Mouse (Mus musculus) right cerebral cortex, postnatal 25 days (tissue): Measurements from ENCODE around the gene Dlg4.

Experiments
- DNase-seq: peaks from one replicate; pipeline ENCODE4 v3.0.0; 2022

Dlg4 gene

DNA sequence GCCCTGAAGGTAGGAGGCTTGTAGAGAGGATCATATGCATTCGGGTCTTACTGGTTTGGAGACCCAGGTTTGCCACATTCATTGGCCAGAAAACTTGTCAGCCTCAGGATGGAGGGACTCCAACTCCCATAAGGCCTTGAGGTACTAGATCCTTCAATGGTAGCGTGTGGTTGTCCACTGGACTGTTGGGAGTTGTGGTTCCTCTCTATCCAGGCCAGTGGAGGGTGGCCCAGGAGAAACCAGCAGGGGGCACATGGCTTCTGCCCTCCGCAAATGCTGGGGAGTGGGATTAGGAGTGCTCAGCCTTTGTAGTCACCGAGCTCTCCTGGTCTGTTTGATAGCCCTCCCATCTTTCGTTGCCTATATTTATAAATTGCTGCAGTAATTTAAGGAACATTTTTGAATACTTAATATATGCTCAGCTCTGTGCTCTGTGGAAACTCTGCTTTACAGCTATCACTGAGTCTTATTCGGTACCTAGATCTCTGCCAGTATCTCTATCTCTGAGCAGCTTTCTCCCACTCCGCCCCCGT is 4.1 kb downstream of the Dlg4 start:
- peak; percentile 64 for DNase-seq

DNA sequence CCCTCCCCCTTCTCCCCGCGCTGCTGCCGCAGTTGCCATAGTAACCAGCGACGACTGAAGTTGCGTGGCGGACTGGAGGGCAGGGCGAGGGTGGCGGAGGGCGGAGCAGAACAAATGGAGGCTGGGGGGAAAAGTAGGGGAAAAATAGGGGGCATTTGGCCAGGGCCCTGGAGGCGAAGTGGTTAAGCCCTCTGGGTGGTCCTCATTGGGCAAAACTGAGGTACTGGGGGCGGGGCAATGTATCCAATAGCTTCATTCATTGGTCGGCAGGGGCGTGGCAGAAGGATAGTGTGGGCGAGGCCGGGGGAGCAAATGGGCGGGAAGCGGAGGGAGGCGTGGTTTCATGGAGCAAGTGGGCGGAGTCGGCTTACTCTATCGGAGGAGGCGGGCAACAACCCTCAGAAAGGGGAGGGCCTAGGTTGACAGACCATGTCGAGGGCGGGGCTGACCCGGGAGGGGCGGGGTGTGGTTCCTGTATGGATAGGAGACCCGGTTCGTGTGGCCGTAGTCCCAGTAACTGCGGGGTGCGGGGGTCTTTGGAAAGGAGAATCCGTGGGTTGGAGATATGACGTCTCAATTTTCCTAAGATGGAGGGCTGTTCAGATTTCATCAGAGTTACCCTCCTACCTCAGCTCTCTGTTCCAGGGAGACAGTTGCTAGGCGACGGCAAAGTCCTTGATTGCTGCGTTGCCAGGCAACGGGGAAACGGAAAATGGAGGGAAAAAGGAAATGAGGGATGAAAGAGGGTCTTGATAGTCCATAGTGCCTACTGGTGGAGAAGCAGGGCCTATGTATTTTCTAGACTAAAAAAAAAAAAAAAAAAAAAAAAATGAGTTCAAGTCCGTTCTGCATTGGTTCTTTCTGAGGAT is 4.8 kb downstream of the Dlg4 start:
- peak; percentile 95 for DNase-seq

DNA sequence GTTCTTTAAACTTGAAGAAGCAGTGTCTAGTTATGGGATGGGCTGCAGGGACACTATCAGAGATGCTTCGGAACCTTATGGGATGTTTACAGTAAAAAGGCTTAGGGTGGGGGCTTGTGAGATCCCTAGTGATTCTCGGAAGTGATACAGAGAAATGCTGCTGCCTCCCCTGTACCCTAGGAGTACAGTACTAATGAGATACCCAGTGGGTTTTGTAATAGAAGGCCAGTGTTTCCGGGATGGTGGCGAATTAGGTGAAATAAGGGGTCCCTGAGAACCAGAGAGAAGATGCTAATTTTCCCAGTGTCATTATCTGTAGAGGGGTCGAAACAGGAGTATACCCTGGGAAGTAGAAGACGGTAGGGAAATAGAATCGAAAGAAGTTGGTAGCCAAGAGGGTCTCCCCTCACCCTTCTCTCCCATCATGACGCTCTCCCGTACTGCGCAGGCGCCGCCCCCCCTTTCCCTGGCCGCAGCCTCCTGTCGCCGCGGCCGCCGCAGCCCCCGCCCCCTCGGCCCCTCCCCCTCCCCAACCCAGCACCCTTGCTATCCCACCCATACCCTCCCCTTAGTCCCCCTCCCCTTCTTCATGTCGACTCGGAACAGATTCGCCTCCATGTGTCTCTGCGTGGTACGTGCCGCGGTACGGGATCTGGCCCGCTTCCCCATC is 6.9 kb downstream of the Dlg4 start:
- no peak for DNase-seq

DNA sequence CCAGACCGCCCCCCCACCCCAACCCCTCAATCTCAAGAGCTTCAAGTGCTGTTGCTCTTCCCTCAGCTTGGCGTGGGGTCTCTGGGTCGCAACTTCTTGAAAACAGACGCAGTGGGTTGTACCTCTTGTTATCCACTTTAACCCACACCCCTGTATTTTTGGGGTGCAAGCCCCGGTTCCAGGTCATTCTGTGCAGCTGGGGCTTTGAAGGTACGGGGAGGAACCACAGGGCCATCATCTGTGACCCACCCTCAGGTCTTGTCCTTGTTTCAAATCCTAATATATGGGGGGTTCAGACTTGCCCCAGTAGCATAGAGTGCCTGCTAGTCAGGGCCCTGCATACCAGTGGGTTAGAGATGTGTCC is 7.4 kb downstream of the Dlg4 start:
- DNase-seq = no peak

DNA sequence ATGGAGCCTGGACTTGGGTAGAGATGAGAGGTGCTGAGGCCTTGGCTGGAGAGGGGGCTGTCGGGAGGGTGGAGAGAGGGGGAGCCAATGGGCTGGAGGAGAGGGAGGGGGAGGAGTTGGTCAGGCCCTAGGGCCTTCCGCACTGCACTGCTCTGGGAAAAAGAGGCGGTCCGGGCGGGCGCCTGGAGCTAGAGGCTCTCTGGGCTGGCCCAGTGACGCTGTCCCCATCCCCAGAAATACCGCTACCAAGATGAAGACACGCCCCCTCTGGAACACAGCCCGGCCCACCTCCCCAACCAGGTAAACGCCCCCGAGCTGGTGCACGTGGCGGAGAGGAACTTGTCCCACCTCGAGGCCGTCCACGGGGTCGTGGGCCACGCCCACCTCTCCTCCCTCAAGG is 9.9 kb downstream of the Dlg4 start:
- DNase-seq = no peak

DNA sequence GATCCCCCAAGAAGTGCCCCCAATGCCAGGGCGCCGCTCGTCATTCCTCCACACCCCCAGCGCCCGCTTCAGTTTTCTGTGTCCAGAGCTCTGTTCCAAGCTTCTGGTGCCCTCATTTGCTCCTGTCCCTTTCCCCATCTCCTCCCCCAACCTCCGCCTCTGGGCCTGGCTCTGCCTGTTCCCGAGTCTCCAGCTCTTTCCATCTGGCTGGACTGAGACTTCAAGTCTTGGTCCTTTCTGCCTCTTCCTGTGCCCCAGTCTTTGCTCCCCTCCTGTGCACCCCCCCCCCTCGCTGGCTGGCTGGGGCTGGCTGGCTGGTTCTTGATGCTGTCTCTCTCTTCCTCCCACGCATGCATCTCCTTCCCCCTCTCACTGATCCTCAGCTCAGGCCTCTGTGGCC is 10.7 kb downstream of the Dlg4 start:
- peak; percentile 37 for DNase-seq

DNA sequence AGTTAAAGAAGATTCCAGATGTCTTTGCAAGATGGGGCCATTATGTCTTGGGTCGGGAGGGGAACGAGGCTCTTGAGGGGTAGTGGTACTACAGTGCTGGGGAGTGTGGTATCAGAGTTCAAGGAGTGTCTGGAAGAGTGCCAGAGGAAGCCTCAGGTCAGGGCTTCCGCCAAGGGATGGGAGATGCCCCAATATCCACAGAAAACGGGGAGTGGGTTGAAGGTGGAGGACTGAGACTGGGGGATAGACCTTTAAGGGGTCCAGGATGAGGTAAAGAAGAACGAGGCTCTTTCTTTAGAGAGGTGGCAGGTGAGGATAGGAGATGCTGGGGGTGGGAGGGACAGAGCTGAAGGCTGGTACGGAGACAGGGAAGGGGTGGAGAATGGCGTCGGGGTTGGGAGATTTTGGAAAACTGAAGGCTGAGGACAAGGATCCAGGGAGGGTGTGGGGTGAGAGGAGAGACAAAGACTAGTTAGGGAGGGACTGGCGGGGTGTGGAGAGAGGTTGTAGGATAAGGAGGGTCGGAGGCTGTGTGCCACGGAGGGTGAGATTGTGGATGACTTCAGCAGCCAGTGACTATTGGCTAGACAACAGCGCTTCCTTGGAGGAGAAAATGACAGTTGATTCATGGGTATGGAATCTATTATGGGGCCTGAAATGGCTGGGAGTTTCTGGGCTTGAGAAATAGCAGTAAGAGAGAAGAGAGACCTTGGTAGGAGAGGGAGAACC is 11.8 kb downstream of the Dlg4 start:
- DNase-seq = no peak

DNA sequence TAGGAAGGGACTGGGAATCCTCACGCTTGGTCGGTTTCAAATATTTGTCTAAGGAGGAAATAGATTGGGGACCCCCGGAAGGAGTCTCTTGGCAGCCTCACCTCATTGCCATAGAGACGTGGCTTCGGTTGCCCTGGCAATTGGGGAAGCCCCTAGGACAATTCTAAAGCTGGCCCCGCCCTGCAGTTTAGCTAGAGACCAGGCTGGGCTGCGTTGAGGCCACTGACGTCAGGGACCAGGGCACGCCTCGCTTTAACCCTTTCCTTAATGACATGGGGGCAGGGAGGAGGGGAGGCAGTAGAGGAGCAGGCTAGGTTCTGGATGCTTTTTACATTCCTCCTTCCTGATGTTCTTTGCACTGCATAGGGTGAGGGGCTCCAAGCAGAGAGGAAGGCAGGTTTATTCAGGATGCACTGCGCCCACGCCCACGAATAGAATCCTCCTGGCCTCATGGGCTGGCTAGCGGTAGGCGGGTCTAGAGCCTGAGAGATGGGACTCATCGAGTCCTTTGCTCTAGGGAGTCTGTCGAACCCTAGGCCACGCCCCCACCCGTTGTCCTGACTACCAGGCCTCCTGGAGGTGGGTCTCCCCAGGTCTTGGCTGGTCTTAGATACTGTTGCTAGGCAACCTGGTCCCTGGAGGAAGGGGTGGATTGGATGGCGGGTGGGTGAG is 12.5 kb downstream of the Dlg4 start:
- DNase-seq = peak; percentile 84

DNA sequence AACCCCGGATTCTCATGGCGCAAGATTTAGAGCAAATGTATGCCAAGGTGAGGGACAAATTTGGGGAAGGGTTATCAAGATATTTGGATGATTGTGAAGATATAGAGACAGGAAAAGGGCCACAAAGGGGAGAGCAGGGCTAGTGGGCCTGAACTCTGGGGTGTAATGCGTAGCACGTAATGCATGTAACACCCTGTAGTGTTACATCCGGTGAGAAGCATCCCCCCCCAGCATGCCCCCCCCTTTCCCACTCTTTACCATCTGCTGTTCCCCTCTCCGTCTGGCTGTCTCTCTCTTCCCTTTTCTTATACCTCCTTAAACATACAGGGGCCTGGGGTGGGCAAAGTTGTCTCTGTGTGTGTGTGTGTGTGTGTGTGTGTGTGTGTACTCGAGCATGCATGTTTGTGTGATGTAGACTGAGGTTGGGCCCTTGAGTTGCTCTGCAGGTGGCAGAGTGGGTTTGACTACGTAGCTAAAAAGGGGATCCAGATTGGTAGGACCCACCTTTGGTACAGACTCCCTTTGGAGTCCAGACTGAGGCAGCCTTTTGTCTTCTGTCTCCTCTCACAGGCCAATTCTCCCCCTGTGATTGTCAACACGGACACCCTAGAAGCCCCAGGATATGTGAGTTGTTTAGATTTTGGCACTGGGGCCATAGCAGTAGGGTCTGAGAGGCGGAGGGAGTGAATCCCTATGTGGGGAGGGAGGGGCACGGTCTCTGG is 13.2 kb downstream of the Dlg4 start:
- no peak for DNase-seq

DNA sequence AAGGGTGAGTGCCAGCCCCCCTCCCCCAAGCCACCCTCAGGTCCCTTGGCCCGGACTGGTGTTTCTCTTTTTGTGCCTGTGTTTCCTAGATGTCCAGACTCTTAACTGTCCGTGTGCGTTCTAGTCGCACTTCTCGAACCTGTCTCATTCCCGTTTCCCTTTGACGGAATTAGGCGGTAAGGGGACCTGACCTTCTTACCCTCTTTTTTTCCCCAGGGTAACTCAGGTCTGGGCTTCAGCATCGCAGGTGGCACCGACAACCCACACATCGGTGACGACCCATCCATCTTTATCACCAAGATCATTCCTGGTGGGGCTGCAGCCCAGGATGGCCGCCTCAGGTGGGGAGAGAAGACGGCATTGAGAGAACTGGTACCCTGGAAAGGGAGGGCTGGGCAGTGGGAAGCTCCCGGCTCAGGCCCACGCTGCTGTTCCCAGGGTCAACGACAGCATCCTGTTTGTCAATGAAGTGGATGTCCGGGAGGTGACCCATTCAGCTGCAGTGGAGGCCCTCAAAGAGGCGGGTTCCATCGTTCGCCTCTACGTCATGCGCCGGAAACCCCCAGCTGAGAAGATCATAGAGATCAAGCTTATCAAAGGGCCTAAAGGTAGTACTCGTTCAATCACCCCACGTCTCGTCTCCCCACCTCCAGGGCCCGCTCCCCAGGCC is 14.0 kb downstream of the Dlg4 start:
- no peak for DNase-seq

DNA sequence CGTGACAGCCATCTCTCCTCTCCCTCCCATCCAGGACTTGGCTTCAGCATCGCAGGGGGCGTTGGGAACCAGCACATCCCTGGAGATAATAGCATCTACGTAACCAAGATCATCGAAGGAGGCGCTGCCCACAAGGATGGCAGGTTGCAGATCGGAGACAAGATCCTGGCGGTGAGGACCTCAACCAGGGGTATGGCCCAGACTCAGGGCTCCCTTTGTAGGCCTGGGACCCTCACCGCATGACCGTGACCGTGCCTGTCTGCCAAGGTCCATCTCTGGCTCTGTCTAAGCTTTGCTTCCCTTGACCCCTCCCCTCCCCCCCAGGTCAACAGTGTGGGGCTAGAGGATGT is 14.6 kb downstream of the Dlg4 start:
- DNase-seq = no peak

DNA sequence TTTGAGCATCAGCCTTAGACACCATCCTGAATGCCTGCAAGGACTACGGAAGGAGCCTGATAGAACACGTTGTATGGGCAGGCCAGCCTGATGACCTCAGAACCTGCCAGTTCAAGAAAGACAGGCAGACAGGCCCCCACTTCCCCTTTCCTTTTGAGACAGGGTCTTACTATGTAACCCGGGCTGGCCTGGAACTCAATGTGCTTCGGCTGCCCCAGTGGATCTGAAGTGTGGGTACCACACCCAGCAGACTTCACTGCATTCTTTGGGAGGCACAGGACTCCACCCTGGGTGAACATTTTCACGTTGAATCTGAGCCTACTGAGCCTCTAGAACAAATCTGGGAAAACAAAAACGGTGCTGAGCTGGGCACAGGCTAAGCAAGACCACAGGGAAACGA is 21.4 kb downstream of the Dlg4 start:
- no peak for DNase-seq

DNA sequence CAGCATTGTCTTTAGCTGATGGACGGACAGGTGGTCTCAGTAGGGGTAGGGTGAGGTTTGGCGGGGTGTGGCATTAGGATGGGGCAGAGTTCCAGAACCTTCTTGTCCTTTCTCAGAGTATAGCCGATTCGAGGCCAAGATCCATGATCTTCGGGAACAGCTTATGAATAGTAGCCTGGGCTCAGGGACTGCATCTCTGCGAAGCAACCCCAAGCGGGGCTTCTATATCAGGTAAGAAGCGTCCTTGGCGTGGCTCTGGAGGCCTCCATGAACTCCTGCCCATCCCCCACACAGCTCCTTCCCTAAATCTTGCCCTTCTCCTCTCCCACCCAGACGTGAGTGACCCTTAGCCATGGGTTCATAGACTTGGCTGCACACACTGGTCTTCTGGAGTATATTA is 22.9 kb downstream of the Dlg4 start:
- DNase-seq = no peak

DNA sequence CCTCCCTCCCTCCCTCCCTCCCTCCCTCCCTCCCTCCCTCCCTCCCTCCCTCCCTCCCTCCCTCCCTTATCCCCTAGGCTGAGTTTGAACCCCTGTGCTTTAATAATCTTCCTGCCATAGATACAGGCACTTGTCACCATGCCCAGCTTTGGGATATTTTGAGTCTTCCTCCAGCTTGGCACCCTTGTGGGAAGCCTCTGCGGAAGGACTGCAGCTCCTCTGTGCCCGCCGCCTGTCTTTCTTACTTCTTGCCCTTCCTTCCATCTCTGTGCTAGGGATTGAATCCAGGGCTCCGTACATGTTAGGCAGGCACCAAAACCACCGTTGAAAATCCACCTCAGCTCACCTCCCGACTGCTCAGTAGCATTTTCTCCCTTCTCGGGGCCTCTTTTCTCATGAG is 23.4 kb downstream of the Dlg4 start:
- no peak for DNase-seq

DNA sequence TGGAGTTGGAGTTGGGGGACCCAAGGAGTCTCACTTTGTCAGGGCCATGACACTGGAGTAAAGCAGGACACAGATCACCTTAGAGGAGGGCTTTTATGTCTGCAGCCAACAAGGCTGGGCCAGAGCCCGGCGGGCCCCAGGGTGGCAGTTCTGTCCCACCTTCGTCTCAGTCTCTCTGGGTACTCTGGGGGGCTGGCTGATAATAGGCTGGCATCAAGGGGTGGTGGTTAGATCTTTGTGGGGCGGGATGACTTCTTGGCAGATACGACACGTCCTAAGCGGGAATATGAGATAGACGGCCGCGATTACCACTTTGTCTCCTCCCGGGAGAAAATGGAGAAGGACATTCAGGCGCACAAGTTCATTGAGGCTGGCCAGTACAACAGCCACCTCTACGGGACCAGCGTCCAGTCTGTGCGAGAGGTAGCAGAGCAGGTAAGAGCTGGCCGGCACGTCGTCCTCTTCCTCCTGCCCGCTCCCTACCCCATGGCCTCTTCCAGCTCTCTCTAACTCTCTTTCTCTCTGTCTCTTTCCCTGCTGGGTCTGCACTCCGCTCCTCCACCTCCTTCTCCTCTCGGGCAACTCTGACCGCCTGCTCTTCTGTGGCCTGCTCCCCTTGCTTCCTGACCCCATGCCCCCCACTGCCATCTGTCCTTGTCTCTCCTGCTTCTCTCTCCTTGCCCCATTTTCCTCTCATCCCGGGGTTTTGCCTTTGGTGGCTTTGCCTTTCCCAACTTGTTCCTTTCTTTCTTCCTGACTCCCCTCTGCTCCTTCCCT is 25.8 kb downstream of the Dlg4 start:
- DNase-seq = no peak

DNA sequence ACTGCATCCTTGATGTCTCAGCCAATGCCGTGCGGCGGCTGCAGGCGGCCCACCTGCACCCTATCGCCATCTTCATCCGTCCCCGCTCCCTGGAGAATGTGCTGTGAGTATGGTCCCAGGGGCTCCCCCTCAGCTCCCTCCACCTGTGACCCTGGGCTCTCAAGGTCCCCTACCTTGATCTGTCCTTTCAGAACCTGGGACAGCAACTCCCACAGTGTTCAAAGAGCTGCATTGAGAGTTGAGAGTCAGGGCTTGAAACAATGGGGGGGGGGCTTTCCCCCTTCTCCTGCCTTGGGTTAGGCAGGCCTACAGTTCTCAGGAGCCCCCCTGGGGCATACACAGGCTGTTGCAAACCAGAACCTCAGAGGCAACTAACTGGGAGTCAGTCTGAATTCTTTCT is 26.9 kb downstream of the Dlg4 start:
- no peak for DNase-seq

DNA sequence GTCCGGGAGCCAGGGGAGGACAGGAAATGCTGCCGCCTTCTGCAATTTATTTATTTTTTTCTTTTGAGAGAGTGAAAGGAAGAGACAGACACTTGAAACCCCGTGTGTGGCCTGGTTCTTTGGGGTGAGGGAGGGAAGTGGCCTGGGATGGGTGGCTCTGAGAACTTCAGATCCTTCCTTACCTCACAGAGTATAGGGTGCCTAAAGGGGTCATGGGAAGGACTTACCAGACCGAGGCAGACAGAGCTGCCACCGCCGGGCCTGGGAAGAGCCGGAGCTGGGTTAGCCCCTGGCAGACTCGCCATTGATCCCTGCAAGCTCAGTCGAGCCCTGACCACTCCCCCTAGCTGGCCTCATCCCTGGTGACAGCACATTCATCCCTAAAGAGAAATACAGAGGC is 28.7 kb downstream of the Dlg4 start:
- no peak for DNase-seq

DNA sequence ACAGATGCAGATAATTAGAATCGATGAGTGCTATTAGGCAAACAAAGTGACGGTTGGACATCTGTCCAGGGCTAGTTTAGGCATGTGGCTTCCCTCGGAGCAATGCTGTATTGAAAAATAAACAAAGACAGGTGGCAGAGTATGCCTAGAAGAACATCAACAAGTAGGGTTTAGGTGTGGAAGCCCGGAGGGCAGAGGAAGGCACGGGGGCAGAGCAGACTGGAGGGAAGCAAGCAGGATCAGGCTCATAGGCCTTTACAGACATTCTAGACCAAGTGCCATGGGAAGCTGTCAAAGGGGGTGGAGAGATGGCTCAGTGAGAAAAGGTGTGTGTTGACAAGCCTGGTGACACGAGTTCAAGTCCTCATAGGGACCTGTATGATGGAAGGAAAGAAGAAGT is 32.6 kb downstream of the Dlg4 start:
- no peak for DNase-seq

DNA sequence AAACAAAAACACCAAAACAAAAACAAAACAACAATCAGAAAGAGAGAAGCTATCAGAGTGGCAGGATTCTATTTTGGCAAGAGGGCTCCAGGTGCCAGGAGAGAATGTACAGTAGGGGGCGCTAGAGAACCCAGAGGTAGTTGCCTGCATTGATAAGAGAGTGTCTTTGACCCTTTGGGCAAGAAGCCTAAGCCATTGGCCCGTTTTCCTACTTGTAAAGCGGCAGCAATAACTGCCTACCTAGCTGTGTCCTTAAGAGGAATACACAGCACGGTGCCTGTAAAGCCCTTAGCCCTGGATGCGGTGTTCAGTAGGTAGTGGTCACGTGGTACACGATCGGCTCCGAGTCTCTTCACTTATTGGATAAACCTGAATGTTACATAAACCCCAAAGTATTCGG is 33.1 kb downstream of the Dlg4 start:
- no peak for DNase-seq

DNA sequence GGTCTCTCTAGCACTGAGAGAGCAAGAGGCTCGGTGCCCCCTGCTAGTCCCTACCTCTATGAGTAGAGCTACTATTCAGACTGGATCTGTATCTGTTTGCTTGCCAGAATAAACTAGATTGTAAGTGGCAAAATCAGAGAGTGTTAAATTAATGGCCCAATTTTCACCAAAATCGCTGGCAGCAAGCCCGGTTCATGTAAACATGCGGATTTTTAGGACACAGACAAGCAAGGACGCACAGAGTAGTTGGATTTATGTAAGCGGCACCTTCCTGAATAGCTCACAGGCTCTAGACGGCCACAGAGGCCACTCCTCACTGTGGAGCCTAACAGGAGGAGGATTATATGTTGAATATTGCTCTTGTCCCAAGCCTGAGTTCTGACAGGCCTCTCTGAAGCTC is 36.4 kb downstream of the Dlg4 start:
- no peak for DNase-seq

DNA sequence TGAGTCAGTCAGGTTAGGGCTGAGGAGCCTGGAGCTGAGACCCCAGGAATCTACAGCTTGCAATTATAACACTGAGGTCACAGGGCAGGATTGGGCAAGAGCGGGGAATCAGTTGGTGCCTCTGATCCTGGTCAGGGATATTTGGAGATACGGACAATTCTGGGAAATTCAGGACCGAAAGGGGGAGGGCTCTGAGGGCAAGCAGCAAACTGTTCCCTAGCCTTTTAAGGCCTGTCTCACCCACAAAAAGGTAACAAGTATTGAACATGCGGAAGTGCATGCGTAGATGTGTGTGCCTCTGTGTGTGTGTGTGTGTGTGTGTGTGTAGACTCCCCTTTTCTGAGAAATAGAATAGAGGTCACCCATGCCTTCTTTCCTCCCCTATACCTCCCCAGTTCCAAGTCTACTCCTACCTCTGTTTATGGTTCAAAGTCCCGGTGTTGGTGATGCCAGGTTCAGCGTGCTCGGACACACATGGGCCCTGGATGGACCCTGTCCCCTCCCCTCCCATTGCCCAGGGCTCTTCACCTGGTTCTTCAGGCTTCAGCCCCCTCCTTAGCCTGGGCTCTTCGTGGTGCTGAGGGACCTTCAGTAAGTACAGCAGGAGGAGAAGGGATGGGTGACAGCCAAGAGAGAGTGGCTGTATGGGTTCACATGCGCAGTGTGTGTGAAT is 37.3 kb downstream of the Dlg4 start, which contains the start of gene Asgr1:
Asgr1 (plus strand) TSS at position 188 of the 673 bp plus-strand sequence.
- DNase-seq = no peak
